18 mouse cellular contexts compared by ENCODE assay signal in genomic region chr2:82395426-82395825, GRCm38 (mm10).
DNase-seq lines count a peak whose midpoint lies in the region; ATAC-seq lines count a peak whose summit lies in the region.
"Had no signal": no experiment of that assay in that cellular context is flagged by ENCODE, and none has a peak within 500 bp of the region (broad histone marks: within the 10 kb centered on the region; RNA-seq: fewer than 3 reads in every experiment).

No protein-coding gene starts in this region.

- DNase-seq in hindbrain, embryonic 10.5 days (ENCODE audit: low spot score) = no peak
- DNase-seq in kidney, adult 8-10 months = peak; percentile 51
- peak; percentile 36 to 38 for DNase-seq in kidney, postnatal 25 days
- DNase-seq in adrenal gland, adult (ENCODE audit: inconsistent age in 2 of 2, low spot score in 1 of 2) = no peak
- DNase-seq in adipocyte (ENCODE audit: low spot score) = no peak
- DNase-seq: cerebellum, postnatal 25 days; layer of hippocampus, postnatal 36 days; lung, adult 2 months; thymus, postnatal 25 days had no signal

- H3K9ac ChIP-seq in hindbrain, embryonic 12.5 days = no peak overlapping the region
- no peak overlapping the region for H3K9ac ChIP-seq in midbrain, embryonic 12.5 days (replicated peaks)
- H3K9ac ChIP-seq in midbrain, embryonic 13.5 days (replicated peaks) = no peak overlapping the region
- H3K9ac ChIP-seq: liver, embryonic 12.5 days had no signal

- H3K36me3 ChIP-seq in hindbrain, embryonic 12.5 days = no peaks in the 10 kb centered on the region
- H3K36me3 ChIP-seq in hindbrain, embryonic 10.5 days = no peaks in the 10 kb centered on the region
- no peaks in the 10 kb centered on the region for H3K36me3 ChIP-seq in midbrain, embryonic 12.5 days
- H3K36me3 ChIP-seq in midbrain, embryonic 13.5 days = no peaks in the 10 kb centered on the region
- H3K36me3 ChIP-seq: embryonic facial prominence, embryonic 10.5 days; heart, embryonic 10.5 days; limb, embryonic 10.5 days; liver, embryonic 12.5 days had no signal

- H3K27ac ChIP-seq in hindbrain, embryonic 12.5 days = no peak overlapping the region
- no peak overlapping the region for H3K27ac ChIP-seq in hindbrain, embryonic 10.5 days
- no peak overlapping the region for H3K27ac ChIP-seq in midbrain, embryonic 12.5 days (replicated peaks)
- no peak overlapping the region for H3K27ac ChIP-seq in midbrain, embryonic 13.5 days
- H3K27ac ChIP-seq: embryonic facial prominence, embryonic 10.5 days; heart, embryonic 10.5 days; limb, embryonic 10.5 days; liver, embryonic 12.5 days had no signal

- whole genome bisulfite sequencing in hindbrain, embryonic 12.5 days = 53% methylated on average over 4 of the region's 4 CpGs
- 62% methylated on average over 4 of the region's 4 CpGs for WGBS in hindbrain, embryonic 10.5 days
- 37% methylated on average over 4 of the region's 4 CpGs for WGBS in midbrain, embryonic 12.5 days
- WGBS in midbrain, embryonic 13.5 days = 33% methylated on average over 4 of the region's 4 CpGs

- H3K4me2 ChIP-seq in hindbrain, embryonic 12.5 days (replicated peaks) = no peak overlapping the region
- H3K4me2 ChIP-seq in midbrain, embryonic 12.5 days (replicated peaks) = no peak overlapping the region
- H3K4me2 ChIP-seq in midbrain, embryonic 13.5 days (replicated peaks) = no peak overlapping the region
- H3K4me2 ChIP-seq: liver, embryonic 12.5 days had no signal

- ATAC-seq in hindbrain, embryonic 12.5 days (ENCODE audit: low FRiP score) = peak; percentile 63; the same call in 1 of the 2 replicates
- ATAC-seq in midbrain, embryonic 12.5 days (ENCODE audit: low FRiP score, low read depth) = peak; percentile 58; the same call in 1 of the 2 replicates
- no peak for ATAC-seq in midbrain, embryonic 13.5 days
- ATAC-seq: liver, embryonic 12.5 days had no signal

- no peaks in the 10 kb centered on the region for H3K4me1 ChIP-seq in hindbrain, embryonic 12.5 days
- H3K4me1 ChIP-seq in hindbrain, embryonic 10.5 days (replicated peaks) = no peaks in the 10 kb centered on the region
- H3K4me1 ChIP-seq in midbrain, embryonic 12.5 days = no peaks in the 10 kb centered on the region; the same call in 1 of the 2 replicates
- H3K4me1 ChIP-seq in midbrain, embryonic 13.5 days (replicated peaks) = no peaks in the 10 kb centered on the region
- H3K4me1 ChIP-seq: embryonic facial prominence, embryonic 10.5 days; heart, embryonic 10.5 days; limb, embryonic 10.5 days; liver, embryonic 12.5 days; megakaryocyte, embryonic 14.5 days had no signal

- H3K9me3 ChIP-seq in hindbrain, embryonic 12.5 days (replicated peaks) = no peaks in the 10 kb centered on the region
- no peaks in the 10 kb centered on the region for H3K9me3 ChIP-seq in hindbrain, embryonic 10.5 days
- H3K9me3 ChIP-seq in midbrain, embryonic 12.5 days = no peaks in the 10 kb centered on the region
- H3K9me3 ChIP-seq in midbrain, embryonic 13.5 days = no peaks in the 10 kb centered on the region
- H3K9me3 ChIP-seq: embryonic facial prominence, embryonic 10.5 days; heart, embryonic 10.5 days; limb, embryonic 10.5 days; liver, embryonic 12.5 days had no signal

- H3K27me3 ChIP-seq in hindbrain, embryonic 12.5 days = no peaks in the 10 kb centered on the region
- H3K27me3 ChIP-seq in hindbrain, embryonic 10.5 days (ENCODE audit: insufficient read depth, poor library complexity, severe bottlenecking) = no peaks in the 10 kb centered on the region
- H3K27me3 ChIP-seq in midbrain, embryonic 12.5 days = no peaks in the 10 kb centered on the region
- H3K27me3 ChIP-seq in midbrain, embryonic 13.5 days = no peaks in the 10 kb centered on the region
- H3K27me3 ChIP-seq: liver, embryonic 12.5 days; megakaryocyte, embryonic 14.5 days had no signal

- H3K4me3 ChIP-seq in hindbrain, embryonic 12.5 days = no peak overlapping the region
- H3K4me3 ChIP-seq in hindbrain, embryonic 10.5 days = no peak overlapping the region
- no peak overlapping the region for H3K4me3 ChIP-seq in midbrain, embryonic 12.5 days
- H3K4me3 ChIP-seq in midbrain, embryonic 13.5 days (replicated peaks) = no peak overlapping the region
- H3K4me3 ChIP-seq: embryonic facial prominence, embryonic 10.5 days; heart, embryonic 10.5 days; limb, embryonic 10.5 days; liver, embryonic 12.5 days; megakaryocyte, embryonic 14.5 days; myocyte had no signal

Comparison
In these comparisons a context has a peak if more than half of its experiments do, and no peak if none do; other contexts are left out.
1. DNase-seq: peak in kidney, adult 8-10 months (2 of 2) and kidney, postnatal 25 days (2 of 2); none in hindbrain, embryonic 10.5 days (single experiment), adrenal gland, adult (0 of 2) and adipocyte (single experiment).